Mouse (Mus musculus): ENCODE data around the gene Pde4c.

DNA sequence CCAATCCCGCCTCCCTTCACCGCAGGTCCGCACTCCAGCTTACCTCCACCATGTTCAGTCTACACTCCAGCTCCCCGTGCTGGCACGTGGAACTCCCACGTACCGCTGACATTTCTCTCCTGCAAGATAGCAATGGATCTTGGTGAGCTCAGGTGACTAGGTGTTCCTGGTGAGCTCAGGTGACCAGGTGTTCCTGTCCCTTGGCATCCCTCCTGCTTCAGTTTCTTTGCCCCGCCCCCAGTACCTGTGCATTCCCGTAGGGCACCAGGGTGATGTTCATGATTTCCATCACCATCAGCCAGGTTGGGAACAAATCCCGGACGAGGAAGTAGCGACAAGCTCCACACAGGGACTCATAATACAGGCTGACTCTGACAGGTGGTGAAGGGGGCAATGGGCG lies 41.2 kb downstream of the Pde4c start:
- TF ChIP-seq CTCF (IDR thresholded peaks at IDR 0.05; ENCODE audit: control insufficient read depth, insufficient read depth, insufficient replicate concordance, low read depth, low read length) (no peak), POLR2A (IDR thresholded peaks at IDR 0.05; ENCODE audit: control insufficient read depth, low read depth, low read length) (no peak)
